Mouse (Mus musculus): ENCODE results near the gene Tmem266. TPM values are rescaled to one million over a fixed set of nuclear protein-coding genes. Genes with fewer than 3 reads are reported as not detected.

The Tmem266 gene
- polyA plus RNA-seq, 1 experiment from 2014 or later: 0.31 TPM

DNA sequence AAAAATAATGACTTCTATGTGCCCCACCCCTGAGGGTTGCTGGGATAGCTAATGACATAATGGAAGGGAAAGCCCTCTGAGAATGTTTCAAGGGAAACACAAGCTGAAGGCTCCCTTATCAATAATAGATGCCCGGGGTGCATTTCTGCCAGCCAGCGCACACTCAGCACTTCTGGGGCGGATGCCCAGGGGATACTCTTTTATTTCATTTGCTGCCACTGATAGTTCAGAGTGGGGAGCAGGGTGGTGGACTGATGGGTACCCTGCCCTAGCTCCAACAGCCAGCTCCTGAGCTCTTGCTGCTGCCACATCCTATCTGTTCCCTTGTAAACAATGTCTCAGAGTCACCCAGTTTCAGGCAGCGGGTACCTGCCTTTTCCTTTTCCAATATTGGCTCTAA, 120.8 kb downstream of the Tmem266 start:
- no peak overlapping the region for H3K27ac ChIP-seq (replicated peaks)
- 89% methylated on average over 4 of the region's 4 CpGs for WGBS

DNA sequence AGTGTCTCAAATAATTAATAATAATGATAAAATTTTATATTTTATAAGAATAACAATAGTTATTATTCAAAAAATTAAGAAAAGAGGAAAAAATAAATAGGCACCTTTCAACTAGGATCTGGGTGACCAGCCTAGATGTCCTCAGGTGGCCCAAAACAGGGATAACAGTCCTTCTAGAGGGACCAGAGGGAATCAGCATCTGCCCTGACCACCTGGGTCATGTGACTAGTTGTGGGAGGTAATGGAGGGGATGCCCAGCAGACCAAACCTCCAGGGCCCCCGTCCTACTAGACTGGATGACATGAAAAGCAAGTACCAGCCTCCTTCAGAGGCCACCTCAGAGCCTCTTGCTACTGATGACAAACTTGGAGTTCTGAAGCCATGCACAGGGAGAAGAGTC, 122.4 kb downstream of the Tmem266 start:
- WGBS: 76% methylated on average over 1 of the region's 1 CpGs
- Histone ChIP-seq H3K9me3 (replicated peaks) (no peaks in the 10 kb centered on the region), H3K36me3 (no peaks in the 10 kb centered on the region), H3K27ac (replicated peaks) (no peak overlapping the region), H3K4me1 (peaks cover 7% of the 10 kb centered on the region; the same call in 1 of the 2 replicates), H3K4me3 (no peak overlapping the region), H3K27me3 (ENCODE audit: low read depth, poor library complexity, severe bottlenecking) (no peaks in the 10 kb centered on the region)
- DNase-seq (ENCODE audit: low spot score): no peak

More for the DNA sequence above, 120.8 kb downstream of the Tmem266 start:
- Histone ChIP-seq H3K4me1 (peaks cover 7% of the 10 kb centered on the region; the same call in 1 of the 2 replicates), H3K4me3 (no peak overlapping the region), H3K27me3 (ENCODE audit: low read depth, poor library complexity, severe bottlenecking) (no peaks in the 10 kb centered on the region), H3K36me3 (no peaks in the 10 kb centered on the region), H3K9me3 (replicated peaks) (no peaks in the 10 kb centered on the region)
- no peak for DNase-seq (ENCODE audit: low spot score)

DNA sequence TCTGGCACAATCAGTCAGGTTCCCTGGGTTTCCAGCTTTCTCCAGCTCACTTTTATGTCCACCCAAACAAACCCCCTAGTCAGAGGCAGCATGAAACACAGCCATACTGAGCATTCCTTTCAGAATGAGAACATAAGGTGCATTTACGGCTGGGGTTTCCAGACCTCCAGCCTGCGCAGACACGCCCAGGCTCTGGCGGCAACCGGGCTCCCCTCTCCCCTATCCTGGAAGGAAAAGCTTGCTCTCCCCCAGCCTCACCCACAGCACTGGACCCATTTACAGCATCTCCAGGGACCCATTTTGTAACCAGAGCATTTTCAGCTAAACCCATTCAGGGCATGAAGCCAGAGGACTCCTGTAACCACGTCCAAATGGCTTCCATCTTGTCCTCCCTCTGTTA, 123.3 kb downstream of the Tmem266 start:
- Histone ChIP-seq H3K4me3 (no peak overlapping the region), H3K27me3 (ENCODE audit: low read depth, poor library complexity, severe bottlenecking) (no peaks in the 10 kb centered on the region), H3K27ac (replicated peaks) (no peak overlapping the region), H3K9me3 (replicated peaks) (no peaks in the 10 kb centered on the region), H3K4me1 (peaks cover 7% of the 10 kb centered on the region; the same call in 1 of the 2 replicates), H3K36me3 (no peaks in the 10 kb centered on the region)
- DNase-seq (ENCODE audit: low spot score): no peak
- WGBS: 90% methylated on average over 6 of the region's 6 CpGs

DNA sequence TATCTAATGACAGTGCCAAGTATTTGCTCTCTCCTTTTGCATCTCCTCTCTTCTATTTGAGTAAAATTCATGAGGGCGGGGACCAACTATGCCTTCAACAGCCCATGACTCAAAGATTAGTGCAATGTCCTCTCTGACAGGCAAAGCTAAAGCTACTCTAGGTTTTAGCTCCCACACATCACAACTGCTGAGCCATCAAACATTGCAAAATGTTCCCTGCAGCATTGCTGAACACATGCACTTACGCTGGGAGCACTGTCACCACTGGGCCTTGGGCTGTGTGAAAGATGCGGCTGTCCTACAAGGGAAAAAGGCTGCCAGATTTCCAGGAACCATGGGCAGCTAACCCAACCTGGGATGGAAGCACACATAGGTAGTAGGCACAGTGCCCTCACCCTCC, 124.7 kb downstream of the Tmem266 start:
- no peaks in the 10 kb centered on the region for H3K9me3 ChIP-seq (replicated peaks)
- no peak overlapping the region for H3K27ac ChIP-seq (replicated peaks)
- no peaks in the 10 kb centered on the region for H3K36me3 ChIP-seq
- WGBS: 92% methylated on average over 3 of the region's 3 CpGs
- DNase-seq (ENCODE audit: low spot score): no peak
- H3K4me1 ChIP-seq: peaks cover 7% of the 10 kb centered on the region; the same call in 1 of the 2 replicates
- no peak overlapping the region for H3K4me3 ChIP-seq
- H3K27me3 ChIP-seq (ENCODE audit: low read depth, poor library complexity, severe bottlenecking): no peaks in the 10 kb centered on the region

DNA sequence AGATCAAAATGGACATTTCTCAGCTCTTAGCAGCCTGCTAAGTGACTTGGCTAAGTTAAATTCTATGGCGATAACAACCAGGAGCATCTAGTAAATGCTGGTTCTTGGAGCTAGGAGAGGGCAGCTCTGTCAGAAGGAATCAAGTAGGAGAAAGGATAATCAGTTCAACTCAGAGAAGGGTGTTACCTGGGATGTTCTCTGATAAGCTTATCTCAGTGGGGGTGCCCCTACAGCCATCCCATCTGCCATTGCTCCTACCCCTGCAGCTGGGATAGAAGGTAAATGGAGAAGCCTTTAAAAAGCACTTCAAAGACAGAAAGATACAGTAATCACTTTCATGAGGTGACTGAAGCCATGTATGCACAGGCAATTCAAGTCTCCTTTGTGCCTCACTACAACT, 126.2 kb downstream of the Tmem266 start:
- 95% methylated on average over 1 of the region's 1 CpGs for WGBS
- H3K27me3 ChIP-seq (ENCODE audit: low read depth, poor library complexity, severe bottlenecking): no peaks in the 10 kb centered on the region
- no peak for DNase-seq (ENCODE audit: low spot score)
- no peak overlapping the region for H3K27ac ChIP-seq (replicated peaks)
- H3K4me1 ChIP-seq: peaks cover 7% of the 10 kb centered on the region; the same call in 1 of the 2 replicates
- no peaks in the 10 kb centered on the region for H3K36me3 ChIP-seq
- no peaks in the 10 kb centered on the region for H3K9me3 ChIP-seq (replicated peaks)
- no peak overlapping the region for H3K4me3 ChIP-seq

DNA sequence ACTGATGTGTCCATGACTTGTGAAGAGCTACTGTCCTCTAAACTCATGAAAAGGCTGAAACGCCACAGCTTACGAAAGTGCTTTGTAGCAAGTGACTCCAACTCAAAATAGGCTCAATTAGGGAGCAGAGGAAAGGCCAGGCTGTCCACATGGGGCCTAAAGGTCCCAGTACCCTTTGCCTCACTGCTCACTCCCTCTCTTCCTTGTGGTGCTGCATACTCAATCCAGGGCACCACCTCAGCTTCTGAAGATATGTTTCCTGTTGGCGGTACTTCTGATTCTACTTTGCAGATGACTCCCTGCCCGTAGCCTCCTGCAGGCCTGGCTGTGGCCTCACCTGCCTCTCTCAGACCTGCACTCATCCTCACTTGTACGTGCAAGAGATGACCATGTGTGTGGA, 126.7 kb downstream of the Tmem266 start:
- Histone ChIP-seq H3K27ac (replicated peaks) (no peak overlapping the region), H3K4me1 (peaks cover 7% of the 10 kb centered on the region; the same call in 1 of the 2 replicates), H3K9me3 (replicated peaks) (no peaks in the 10 kb centered on the region), H3K36me3 (no peaks in the 10 kb centered on the region), H3K4me3 (no peak overlapping the region), H3K27me3 (ENCODE audit: low read depth, poor library complexity, severe bottlenecking) (no peaks in the 10 kb centered on the region)
- 92% methylated on average over 5 of the region's 5 CpGs for WGBS
- DNase-seq (ENCODE audit: low spot score): no peak

DNA sequence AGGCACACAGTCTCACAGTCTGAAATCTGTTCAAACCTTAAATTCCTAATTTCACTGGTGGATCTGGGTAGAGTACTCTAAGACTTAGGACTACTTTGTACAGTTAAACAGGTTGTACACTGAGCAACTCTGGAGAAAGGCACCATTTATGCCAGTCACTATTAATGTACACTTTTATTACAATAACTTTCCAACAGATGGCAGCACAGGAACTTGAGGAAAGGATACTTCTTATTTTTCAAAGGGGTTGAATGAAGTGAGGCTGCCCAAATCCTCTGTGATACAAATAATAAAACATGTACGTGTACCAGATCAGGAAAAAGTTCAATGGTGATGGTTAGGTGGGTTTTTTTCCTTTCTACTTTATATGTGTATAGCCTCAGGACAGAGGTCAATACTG, 141.7 kb downstream of the Tmem266 start:
- H3K4me3 ChIP-seq: no peak overlapping the region
- no peaks in the 10 kb centered on the region for H3K36me3 ChIP-seq
- WGBS: 93% methylated on average over 1 of the region's 1 CpGs
- H3K4me1 ChIP-seq: no peaks in the 10 kb centered on the region
- H3K9me3 ChIP-seq (replicated peaks): no peaks in the 10 kb centered on the region
- H3K27me3 ChIP-seq (ENCODE audit: low read depth, poor library complexity, severe bottlenecking): no peaks in the 10 kb centered on the region
- DNase-seq (ENCODE audit: low spot score): no peak
- H3K27ac ChIP-seq (replicated peaks): no peak overlapping the region

DNA sequence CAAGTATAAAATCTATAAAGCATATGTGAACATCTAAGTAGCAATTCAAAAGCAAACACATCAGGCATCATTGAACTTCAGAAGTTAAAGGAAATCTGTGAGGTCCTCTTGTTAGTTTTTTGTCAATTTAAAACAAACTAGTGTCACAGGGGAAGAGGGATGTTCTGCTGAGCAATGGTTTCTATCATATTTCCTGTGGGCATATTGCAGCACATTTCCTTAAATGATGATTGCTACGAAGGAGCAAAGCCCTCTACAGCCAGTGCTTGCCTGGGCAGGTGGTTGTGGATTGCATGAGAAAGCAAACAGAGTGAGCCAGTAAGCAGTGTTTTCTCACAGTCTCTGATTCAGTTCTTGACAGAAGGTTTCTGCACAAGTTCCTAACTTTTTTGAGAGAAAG, 149.4 kb downstream of the Tmem266 start:
- Histone ChIP-seq H3K36me3 (peaks cover 7% of the 10 kb centered on the region; the same call in 1 of the 2 replicates), H3K4me1 (no peaks in the 10 kb centered on the region), H3K27ac (replicated peaks) (no peak overlapping the region), H3K9me3 (replicated peaks) (no peaks in the 10 kb centered on the region), H3K4me3 (no peak overlapping the region), H3K27me3 (ENCODE audit: low read depth, poor library complexity, severe bottlenecking) (no peaks in the 10 kb centered on the region)
- WGBS: 79% methylated on average over 1 of the region's 1 CpGs
- DNase-seq (ENCODE audit: low spot score): no peak

DNA sequence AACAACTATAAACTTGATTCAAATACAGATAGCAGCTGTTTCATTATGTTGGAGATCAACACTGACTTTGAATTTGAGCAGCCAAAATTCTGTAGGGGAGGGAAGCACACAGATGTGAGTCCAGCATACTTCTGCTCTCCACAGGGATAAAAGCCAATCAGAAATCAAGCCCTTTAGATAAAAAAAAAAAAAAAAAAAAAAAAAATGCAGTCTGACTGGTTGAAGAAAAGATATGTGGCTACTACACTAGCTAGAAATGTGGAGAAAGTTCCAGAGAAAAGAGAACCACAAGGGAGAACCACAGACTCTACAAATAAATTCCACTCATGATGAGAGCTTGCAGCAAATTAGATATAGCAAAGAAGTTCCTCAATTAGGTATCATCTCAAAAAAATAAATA, 152.0 kb downstream of the Tmem266 start:
- no peaks in the 10 kb centered on the region for H3K9me3 ChIP-seq (replicated peaks)
- no peaks in the 10 kb centered on the region for H3K27me3 ChIP-seq (ENCODE audit: low read depth, poor library complexity, severe bottlenecking)
- H3K27ac ChIP-seq (replicated peaks): no peak overlapping the region
- no peaks in the 10 kb centered on the region for H3K4me1 ChIP-seq
- no peak overlapping the region for H3K4me3 ChIP-seq
- DNase-seq (ENCODE audit: low spot score): no peak
- H3K36me3 ChIP-seq: peaks cover 19% of the 10 kb centered on the region; the same call in 1 of the 2 replicates

DNA sequence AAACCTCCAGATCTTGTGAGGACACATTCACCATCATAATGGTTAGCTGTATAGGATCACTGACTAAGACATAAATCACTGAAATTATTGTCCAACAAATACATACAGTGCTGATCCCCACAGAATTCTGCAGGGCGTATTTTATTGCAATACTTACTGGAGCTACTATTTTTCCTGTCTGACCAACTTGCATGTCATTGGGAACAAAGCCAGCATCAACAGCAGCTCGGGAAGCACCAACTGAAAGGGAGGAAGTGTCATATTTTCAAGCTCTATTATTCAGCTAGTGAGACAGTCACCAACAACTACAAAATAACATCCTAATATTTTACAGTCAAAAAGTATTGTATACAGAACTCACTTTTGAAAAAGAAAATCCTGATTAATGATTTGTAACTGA, 155.4 kb downstream of the Tmem266 start:
- H3K27me3 ChIP-seq (ENCODE audit: low read depth, poor library complexity, severe bottlenecking): no peaks in the 10 kb centered on the region
- peaks cover 28% of the 10 kb centered on the region for H3K36me3 ChIP-seq
- no peak overlapping the region for H3K27ac ChIP-seq (replicated peaks)
- WGBS: 91% methylated on average over 2 of the region's 2 CpGs
- DNase-seq (ENCODE audit: low spot score): no peak
- no peaks in the 10 kb centered on the region for H3K9me3 ChIP-seq (replicated peaks)
- no peaks in the 10 kb centered on the region for H3K4me1 ChIP-seq
- no peak overlapping the region for H3K4me3 ChIP-seq

Other genes with a start within 250 kb of the Tmem266 start
- 37.7 and 38.0 TPM in 2 replicates for gene Ube2q2, start 178.1 kb upstream of the Tmem266 start, polyA plus RNA-seq (2016; fragmentation: Nextera tagmentation; extraction: Ambion mirVana)
- gene Fbxo22, start 118.0 kb upstream of the Tmem266 start, polyA plus RNA-seq (2016; fragmentation: Nextera tagmentation; extraction: Ambion mirVana): 84.1 and 86.9 TPM in 2 replicates
- 0.87 and 1.0 TPM in 2 replicates for gene Nrg4, start 69 bp upstream of the Tmem266 start, polyA plus RNA-seq (2016; fragmentation: Nextera tagmentation; extraction: Ambion mirVana)
- 151 and 157 TPM in 2 replicates for gene Etfa, start 185.3 kb downstream of the Tmem266 start, polyA plus RNA-seq (2016; fragmentation: Nextera tagmentation; extraction: Ambion mirVana)
- gene Isl2, start 211.8 kb downstream of the Tmem266 start, polyA plus RNA-seq (2016; fragmentation: Nextera tagmentation; extraction: Ambion mirVana): 5.0 and 5.8 TPM in 2 replicates

Data from midbrain, embryonic 10.5 days (tissue).